Mouse (Mus musculus) midbrain, embryonic 15.5 days (tissue): Measurements from ENCODE around the gene Gm20662. TPM values are rescaled to one million over a fixed set of nuclear protein-coding genes. Genes with fewer than 3 reads are reported as not detected.

Source experiments
- ATAC-seq: fragments of 200-750 bp; cut with Nextera tagmentation; replicated peaks from 2 replicates; pipeline ENCODE4 v1.8.0; 2017; ENCODE audit warnings: moderate TSS enrichment
- H3K27ac ChIP-seq: fragments of 300-500 bp; sonication (generic); 2 replicates; pipeline ENCODE4 v1.5.1; 2015; ENCODE audit warnings: mild to moderate bottlenecking, inconsistent platforms
- H3K27me3 ChIP-seq: fragments of 300-500 bp; sonication (generic); replicated peaks from 2 replicates; pipeline ENCODE4 v1.6.1; 2015; ENCODE audit warnings: inconsistent platforms
- H3K36me3 ChIP-seq: fragments of 300-500 bp; sonication (generic); replicated peaks from 2 replicates; pipeline ENCODE4 v1.6.1; 2015; ENCODE audit warnings: inconsistent platforms
- H3K4me1 ChIP-seq: fragments of 300-500 bp; sonication (generic); 2 replicates; pipeline ENCODE4 v1.6.1; 2015; ENCODE audit warnings: inconsistent platforms
- H3K4me2 ChIP-seq: fragments of 300-500 bp; sonication (generic); 2 replicates; pipeline ENCODE4 v1.6.1; 2015; ENCODE audit warnings: inconsistent platforms, mild to moderate bottlenecking, moderate library complexity
- H3K4me3 ChIP-seq: fragments of 300-500 bp; sonication (generic); 2 replicates; pipeline ENCODE4 v1.5.1; 2015; ENCODE audit warnings: mild to moderate bottlenecking, inconsistent platforms
- H3K9ac ChIP-seq: fragments of 300-500 bp; sonication (generic); 2 replicates; pipeline ENCODE4 v1.6.1; 2015; ENCODE audit warnings: mild to moderate bottlenecking, inconsistent platforms
- H3K9me3 ChIP-seq: fragments of 300-500 bp; sonication (generic); 2 replicates; pipeline ENCODE4 v1.6.1; 2016; ENCODE audit warnings: inconsistent platforms
- WGBS: fragments of 180-500 bp; shearing (Covaris S2); methylation state at CpG from one replicate; pipeline ENCODE4 v1.1.7; 2015; ENCODE audit warnings: mixed read lengths; 5-methylcytosine and 5-hydroxymethylcytosine counted together
- polyA plus RNA-seq: library from polyadenylated mRNA; unstranded; fragments of >200 nt; fragmentation: Nextera tagmentation; extraction: Ambion mirVana; gene quantifications from 2 replicates; pipeline ENCODE4 v1.2.1, GENCODE M21; 2015

Gm20662 gene
- 0.50 and 0.60 TPM in 2 replicates for polyA plus RNA-seq

DNA sequence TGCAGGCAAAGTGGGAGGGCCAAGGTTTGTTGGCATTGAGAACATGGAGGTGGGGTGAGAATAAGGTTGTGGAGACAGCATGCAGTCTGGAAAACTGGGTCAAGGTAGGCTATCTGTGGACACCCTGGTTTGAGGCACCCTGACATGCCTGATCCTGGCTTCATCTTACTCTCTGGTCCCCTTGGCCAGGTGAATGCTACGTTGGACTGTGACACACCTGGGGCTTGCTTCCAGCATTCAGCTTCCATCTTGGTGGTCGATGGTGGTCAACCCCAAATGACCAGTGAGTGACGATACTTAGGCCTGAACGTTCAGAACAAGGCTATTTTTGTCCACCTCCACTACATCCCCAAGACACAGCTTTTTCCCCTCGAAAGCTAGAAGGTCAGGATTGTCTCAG is at the start of gene Gm20662:
Gene Gm20662, plus strand, starts transcription at position 301 of the 400 bp plus-strand sequence.
- H3K4me3 ChIP-seq: no peak within 1 kb of the TSS
- H3K36me3 ChIP-seq: no peaks in the 10 kb centered on the region
- no peaks in the 10 kb centered on the region for H3K4me1 ChIP-seq
- H3K27ac ChIP-seq: no peak within 1 kb of the TSS
- no peak within 1 kb of the TSS for H3K9ac ChIP-seq
- H3K9me3 ChIP-seq: no peaks in the 10 kb centered on the region
- H3K4me2 ChIP-seq: no peak within 1 kb of the TSS
- no peaks in the 10 kb centered on the region for H3K27me3 ChIP-seq
- no peak for ATAC-seq
- 82% methylated on average over 5 of the region's 5 CpGs for WGBS

DNA sequence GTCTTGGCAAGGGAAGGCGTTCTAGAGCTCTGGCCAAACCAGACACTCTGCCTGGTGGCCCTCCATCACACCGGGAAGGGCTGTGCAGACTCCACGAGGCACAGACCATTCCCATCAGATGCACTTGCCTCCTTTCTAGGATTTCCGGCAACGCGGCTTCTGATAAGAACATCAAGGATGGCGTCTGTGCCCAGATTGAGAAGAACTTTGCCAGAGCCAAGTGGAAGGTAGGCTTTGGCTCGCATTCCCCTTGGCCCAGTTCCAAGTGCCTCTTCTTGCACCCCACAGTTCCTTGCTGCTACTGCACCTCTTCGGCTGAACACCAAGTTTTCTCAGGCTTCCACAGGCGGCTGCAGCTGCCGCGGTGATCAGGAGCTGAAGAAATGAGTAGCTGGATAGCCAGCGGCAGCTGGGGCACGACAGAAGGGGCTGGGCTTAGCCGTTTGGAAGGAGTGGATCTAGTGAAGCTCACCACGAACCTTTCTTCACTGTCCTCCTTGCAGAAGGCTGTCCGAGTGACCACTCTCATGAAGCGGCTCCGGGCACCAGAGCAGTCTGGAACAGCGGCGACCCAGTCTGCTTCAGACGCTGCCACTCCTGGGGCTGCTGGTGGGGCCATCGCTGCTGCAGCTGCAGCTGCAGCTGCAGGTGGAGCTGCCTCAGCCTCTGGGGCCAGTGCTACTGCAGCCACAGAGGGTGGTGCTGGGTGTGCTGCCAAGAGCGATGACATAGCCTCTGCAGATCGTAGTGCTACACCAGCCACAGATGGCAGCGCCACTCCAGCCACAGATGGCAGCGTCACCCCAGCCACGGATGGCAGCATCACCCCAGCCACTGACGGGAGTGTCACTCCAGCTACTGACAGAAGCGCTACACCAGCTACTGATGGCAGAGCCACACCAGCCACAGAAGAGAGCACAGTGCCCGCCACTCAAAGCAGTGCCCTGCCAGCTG is 48.6 kb upstream of the Gm20662 start:
- Histone ChIP-seq H3K27ac (no peak overlapping the region), H3K9me3 (no peaks in the 10 kb centered on the region), H3K27me3 (no peaks in the 10 kb centered on the region), H3K4me2 (no peak overlapping the region), H3K9ac (no peak overlapping the region), H3K4me1 (peaks cover 15% of the 10 kb centered on the region), H3K36me3 (no peaks in the 10 kb centered on the region), H3K4me3 (no peak overlapping the region)
- ATAC-seq: no peak
- 90% methylated on average over 31 of the region's 31 CpGs for WGBS

DNA sequence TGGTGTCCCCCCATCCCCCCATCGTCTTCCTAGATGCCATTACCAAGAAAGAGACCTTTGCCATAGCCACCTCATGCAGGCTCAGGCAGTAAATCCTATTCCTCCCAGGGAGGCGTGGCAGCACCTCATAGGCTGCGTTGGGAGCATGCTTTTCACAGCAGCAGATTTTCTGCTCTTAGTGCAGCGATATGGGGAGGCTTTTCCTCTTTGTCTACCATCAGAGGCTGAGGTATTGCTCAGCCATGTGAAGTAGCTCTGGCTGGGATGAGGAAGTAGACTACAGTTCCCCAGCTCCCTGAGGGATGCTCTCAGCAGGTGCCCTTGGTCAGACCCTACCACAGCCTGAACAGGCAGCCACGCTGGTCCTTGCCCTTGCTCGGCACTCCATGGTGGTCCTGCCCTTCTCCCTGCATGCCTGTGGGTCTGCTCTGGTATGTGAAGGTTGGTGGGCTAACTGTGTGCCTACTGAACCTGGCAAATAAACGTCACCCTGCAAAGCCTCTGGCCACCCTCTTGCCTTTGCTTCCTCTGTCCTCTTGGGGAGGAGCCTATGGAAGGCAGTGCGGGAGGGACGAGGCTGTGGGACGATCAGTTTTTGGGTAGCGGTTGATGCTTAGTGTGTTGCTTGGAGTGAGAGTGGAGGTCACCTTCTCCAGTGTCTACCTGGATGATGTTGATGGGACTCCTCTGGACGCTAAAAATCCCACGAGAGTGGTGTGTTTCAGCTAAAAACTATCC is 46.8 kb upstream of the Gm20662 start:
- WGBS: 82% methylated on average over 13 of the region's 13 CpGs

DNA sequence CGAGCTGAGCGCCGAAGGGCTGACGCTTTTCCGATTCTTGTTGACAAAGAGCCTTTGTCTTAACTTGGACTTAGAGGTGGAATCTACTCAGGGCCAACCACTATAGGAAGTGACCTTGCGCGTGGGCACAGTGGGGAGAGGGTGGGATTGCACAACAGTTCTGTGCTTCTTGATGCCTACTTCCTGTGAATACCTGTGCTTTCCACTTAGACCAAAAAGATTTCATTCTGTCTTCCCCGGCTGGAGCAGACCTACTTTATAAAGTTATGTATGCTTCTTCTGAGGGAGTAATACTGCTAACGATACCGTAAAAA is 46.3 kb upstream of the Gm20662 start, which contains the start of gene Traip:
Gene Traip, plus strand, starts transcription at position 215 of the 314 bp plus-strand sequence.
- H3K27ac ChIP-seq: peak within 1 kb of the TSS; percentile 83
- WGBS: 93% methylated on average over 10 of the region's 10 CpGs
- no peaks in the 10 kb centered on the region for H3K27me3 ChIP-seq
- H3K9me3 ChIP-seq: no peaks in the 10 kb centered on the region
- peak within 1 kb of the TSS; percentile 71 for H3K4me3 ChIP-seq
- peak within 1 kb of the TSS; percentile 91 for H3K4me2 ChIP-seq
- H3K4me1 ChIP-seq: peaks cover 15% of the 10 kb centered on the region
- no peaks in the 10 kb centered on the region for H3K36me3 ChIP-seq
- no peak for ATAC-seq
- peak within 1 kb of the TSS; percentile 61 for H3K9ac ChIP-seq

More for the DNA sequence above, 46.8 kb upstream of the Gm20662 start:
- no peak overlapping the region for H3K4me3 ChIP-seq
- H3K27me3 ChIP-seq: no peaks in the 10 kb centered on the region
- no peak overlapping the region for H3K9ac ChIP-seq
- no peaks in the 10 kb centered on the region for H3K9me3 ChIP-seq
- no peak overlapping the region for H3K4me2 ChIP-seq
- no peak overlapping the region for H3K27ac ChIP-seq
- no peak for ATAC-seq
- peaks cover 15% of the 10 kb centered on the region for H3K4me1 ChIP-seq
- no peaks in the 10 kb centered on the region for H3K36me3 ChIP-seq

DNA sequence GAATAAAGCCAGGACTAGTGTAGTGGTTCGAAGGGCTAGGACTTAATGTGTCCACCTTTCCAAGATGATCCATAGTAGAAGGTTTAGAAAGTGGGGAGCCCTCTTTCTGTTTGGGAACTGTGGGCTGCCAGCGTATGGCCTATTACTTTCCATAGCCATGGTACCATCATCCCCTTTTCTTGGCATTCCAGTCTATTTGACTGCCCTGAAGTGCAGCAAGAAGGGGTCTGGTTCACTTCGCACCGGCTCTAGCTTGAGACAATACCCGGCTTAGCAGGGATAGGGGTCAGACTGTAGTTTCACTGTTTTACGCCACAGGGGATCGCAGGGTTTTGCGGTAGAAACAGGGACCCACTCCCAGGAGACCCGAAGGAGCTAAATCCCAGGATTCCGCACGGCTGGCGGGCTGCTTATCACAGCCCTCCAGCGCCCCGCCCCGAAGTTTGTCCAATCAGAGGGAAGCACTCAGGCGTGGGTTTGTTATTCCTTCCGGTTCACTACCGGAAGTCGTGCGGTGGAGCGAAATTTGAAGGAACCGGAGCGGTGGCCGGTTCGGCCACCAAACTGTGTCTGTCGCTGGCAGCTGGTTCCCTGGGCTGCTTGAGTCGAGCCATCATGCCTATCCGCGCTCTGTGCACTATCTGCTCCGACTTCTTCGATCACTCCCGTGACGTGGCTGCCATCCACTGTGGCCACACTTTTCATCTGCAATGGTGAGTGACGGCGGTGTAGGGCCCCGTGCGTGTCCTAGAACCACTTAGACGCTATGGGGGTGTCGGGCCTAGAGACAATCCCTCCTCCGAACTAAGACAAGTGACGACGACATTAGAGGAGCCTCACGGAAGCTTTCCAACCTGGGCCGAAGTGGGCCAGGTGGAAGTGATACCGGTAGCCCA is 45.4 kb upstream of the Gm20662 start:
- peak overlapping the region; percentile 71 for H3K4me3 ChIP-seq
- peak overlapping the region; percentile 91 for H3K4me2 ChIP-seq
- H3K4me1 ChIP-seq: peaks cover 15% of the 10 kb centered on the region
- peak overlapping the region; percentile 61 for H3K9ac ChIP-seq
- H3K27ac ChIP-seq: peak overlapping the region; percentile 83
- no peaks in the 10 kb centered on the region for H3K36me3 ChIP-seq
- peak; percentile 94 for ATAC-seq
- WGBS: 14% methylated on average over 45 of the region's 45 CpGs
- no peaks in the 10 kb centered on the region for H3K27me3 ChIP-seq
- H3K9me3 ChIP-seq: no peaks in the 10 kb centered on the region

DNA sequence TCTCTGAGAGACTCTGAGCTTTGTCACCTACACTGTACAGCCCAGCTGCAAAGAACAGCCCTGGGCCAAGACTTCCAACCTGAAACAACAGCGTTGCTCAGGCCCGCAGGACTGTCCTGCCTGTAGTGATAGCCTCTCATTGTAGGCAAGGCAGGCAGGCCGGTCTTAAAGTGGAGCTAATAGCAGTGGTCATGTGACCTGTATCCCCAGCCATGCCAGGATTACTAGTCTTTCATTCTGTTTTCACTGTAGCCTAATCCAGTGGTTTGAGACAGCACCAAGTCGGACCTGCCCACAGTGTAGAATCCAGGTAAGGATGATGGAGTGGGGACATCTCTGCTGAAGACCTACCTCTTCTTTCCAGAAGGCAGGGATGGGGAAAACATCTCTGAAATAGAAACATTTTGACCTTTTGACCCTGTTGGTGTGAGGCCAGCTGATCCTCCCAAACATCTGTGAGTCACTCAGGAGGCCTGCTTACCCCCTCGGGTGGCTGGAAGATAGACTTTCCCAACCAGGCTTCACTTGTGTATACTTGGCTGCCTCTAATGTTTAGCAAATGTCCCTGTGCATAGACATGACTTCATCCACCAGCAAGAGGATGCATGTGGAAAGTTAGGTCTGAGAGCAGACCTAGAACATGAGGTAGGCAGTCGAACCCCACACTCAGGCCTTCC is 40.4 kb upstream of the Gm20662 start:
- Histone ChIP-seq H3K27ac (no peak overlapping the region), H3K9ac (no peak overlapping the region), H3K27me3 (no peaks in the 10 kb centered on the region), H3K4me1 (peaks cover 21% of the 10 kb centered on the region), H3K4me3 (no peak overlapping the region), H3K36me3 (no peaks in the 10 kb centered on the region), H3K4me2 (no peak overlapping the region), H3K9me3 (no peaks in the 10 kb centered on the region)
- ATAC-seq: no peak
- 82% methylated on average over 6 of the region's 6 CpGs for WGBS

DNA sequence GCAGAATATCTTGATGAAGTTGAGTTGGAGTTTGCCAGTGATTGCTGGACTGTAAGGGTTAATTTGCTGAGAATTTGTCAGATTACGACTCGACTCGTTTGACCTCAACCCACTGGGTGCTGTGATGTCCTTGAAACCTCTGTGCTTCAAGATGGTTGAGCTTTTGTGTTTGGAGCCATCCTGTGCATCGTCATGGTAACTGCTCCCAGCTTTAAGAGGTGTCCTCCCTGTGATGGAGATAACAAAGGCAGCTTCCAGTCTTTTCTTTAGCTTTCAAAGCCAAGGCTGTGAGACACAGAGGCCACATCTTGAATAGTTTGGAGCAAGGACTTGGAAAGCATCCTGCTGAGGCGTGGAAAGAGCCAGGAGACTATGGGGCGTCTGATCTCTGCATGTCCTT is 39.0 kb upstream of the Gm20662 start:
- no peak for ATAC-seq
- no peaks in the 10 kb centered on the region for H3K27me3 ChIP-seq
- H3K27ac ChIP-seq: 0 out of 2 replicates have a peak overlapping the region, but pooled peaks have one; percentile 38
- H3K4me1 ChIP-seq: peaks cover 24% of the 10 kb centered on the region
- no peaks in the 10 kb centered on the region for H3K36me3 ChIP-seq
- no peak overlapping the region for H3K4me2 ChIP-seq
- no peak overlapping the region for H3K9ac ChIP-seq
- 19% methylated on average over 6 of the region's 6 CpGs for WGBS
- no peaks in the 10 kb centered on the region for H3K9me3 ChIP-seq
- no peak overlapping the region for H3K4me3 ChIP-seq

DNA sequence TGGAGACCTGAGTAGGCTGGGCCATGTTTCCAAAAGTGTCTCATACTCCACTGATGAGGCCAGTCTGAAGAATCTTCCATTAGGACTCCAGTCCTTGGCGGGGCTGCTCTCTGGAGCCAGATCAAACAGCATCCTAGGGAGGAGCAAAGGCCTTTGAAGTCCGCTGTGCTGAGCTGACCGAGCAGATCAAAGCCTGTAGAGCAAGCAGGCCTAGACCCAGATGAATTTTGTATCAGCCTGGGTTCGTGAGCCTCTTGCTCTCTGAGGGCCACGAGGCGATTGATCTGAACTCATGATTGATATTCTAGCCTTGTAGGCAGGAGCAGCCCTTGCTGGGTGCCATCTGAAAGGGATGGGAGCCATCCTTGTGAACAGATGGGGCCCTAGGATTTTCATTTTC is 36.3 kb upstream of the Gm20662 start:
- Histone ChIP-seq H3K4me3 (no peak overlapping the region), H3K4me2 (no peak overlapping the region), H3K27me3 (no peaks in the 10 kb centered on the region), H3K27ac (peak overlapping the region; percentile 87), H3K4me1 (peaks cover 28% of the 10 kb centered on the region), H3K36me3 (no peaks in the 10 kb centered on the region), H3K9me3 (no peaks in the 10 kb centered on the region), H3K9ac (no peak overlapping the region)
- WGBS: 47% methylated on average over 6 of the region's 6 CpGs
- ATAC-seq: no peak; the same call in 1 of the 2 replicates

DNA sequence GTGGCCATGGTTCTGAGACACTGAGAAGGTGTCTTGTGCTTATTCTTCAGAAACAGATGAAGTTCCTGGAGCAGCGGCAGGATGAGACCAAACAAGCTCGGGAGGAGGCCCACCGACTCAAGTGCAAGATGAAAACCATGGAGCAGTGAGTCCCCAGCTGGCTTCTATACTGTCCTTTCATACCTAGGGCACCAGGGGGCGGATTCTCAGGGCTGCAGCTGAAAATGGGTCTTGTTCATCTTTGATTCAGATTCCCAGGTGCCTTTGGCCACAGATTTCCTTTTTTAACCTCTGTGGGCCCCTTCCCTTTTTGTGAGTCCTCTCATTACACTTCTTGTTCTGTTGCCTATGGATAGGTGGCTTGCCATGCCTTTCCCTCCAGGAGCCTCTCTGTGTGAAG is 35.2 kb upstream of the Gm20662 start:
- Histone ChIP-seq H3K36me3 (no peaks in the 10 kb centered on the region), H3K27ac (peak overlapping the region; percentile 87), H3K4me1 (peaks cover 28% of the 10 kb centered on the region), H3K4me3 (no peak overlapping the region), H3K9ac (0 out of 2 replicates have a peak overlapping the region, but pooled peaks have one; percentile 2), H3K9me3 (no peaks in the 10 kb centered on the region), H3K4me2 (peak overlapping the region; percentile 37), H3K27me3 (no peaks in the 10 kb centered on the region)
- no peak for ATAC-seq
- WGBS: 71% methylated on average over 4 of the region's 4 CpGs

DNA sequence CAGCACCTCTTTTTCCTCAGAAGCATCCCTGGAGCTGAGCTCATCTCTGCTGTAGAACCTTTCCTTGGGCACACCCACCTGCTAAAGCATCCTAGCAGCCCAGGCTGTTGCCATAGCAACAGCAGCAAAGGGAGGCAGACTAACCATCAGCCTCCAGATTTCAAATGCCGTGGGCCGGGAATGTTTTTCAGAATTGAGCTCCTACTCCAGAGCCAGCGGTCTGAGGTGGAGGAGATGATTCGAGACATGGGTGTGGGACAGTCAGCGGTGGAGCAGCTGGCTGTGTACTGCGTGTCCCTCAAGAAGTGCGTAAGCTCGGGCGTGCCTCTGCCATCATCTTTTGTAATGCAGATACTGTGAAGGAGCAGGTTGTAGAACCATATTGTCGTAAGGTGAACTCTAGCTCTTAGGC is 34.8 kb upstream of the Gm20662 start:
- Histone ChIP-seq H3K9me3 (no peaks in the 10 kb centered on the region), H3K27me3 (no peaks in the 10 kb centered on the region), H3K4me2 (peak overlapping the region; percentile 37), H3K4me3 (peak overlapping the region; percentile 13; the same call in 1 of the 2 replicates), H3K9ac (0 out of 2 replicates have a peak overlapping the region, but pooled peaks have one; percentile 2), H3K36me3 (no peaks in the 10 kb centered on the region), H3K27ac (peak overlapping the region; percentile 87), H3K4me1 (peaks cover 28% of the 10 kb centered on the region)
- WGBS: 60% methylated on average over 10 of the region's 10 CpGs
- ATAC-seq: peak; percentile 77

DNA sequence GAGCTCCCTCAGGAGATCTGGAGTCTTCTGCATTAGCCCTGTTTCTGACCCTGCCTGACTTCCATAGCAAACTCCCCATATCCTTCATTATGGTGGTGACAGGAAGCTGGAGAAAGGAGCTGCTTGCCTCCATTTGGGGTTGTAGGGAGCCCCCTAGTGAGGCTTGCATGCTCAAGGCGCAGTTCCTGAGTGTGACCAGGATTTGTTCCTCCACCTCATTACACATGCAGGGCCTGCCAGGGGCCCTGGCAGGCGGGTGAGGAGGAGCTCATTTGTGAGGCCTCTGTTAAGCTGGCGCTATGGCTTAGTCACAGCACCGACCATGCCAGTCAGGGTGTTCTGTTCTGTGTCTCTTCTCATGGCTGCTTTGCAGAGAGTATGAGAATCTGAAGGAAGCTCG is 34.3 kb upstream of the Gm20662 start:
- Histone ChIP-seq H3K4me1 (peaks cover 28% of the 10 kb centered on the region), H3K4me3 (peak overlapping the region; percentile 13; the same call in 1 of the 2 replicates), H3K27ac (peak overlapping the region; percentile 87), H3K27me3 (no peaks in the 10 kb centered on the region), H3K36me3 (no peaks in the 10 kb centered on the region), H3K4me2 (peak overlapping the region; percentile 37), H3K9ac (0 out of 2 replicates have a peak overlapping the region, but pooled peaks have one; percentile 2), H3K9me3 (no peaks in the 10 kb centered on the region)
- ATAC-seq: peak; percentile 46
- 32% methylated on average over 5 of the region's 5 CpGs for WGBS
